Mouse (Mus musculus) adrenal gland, postnatal 25 days (tissue): ENCODE measurements at regions not wholly inside any gene's neighbourhood (a gene's known extent, or its start where the extent isn't known, plus 50 kb on each side); places are given as distances from the start of the nearest gene placed in this dataset.

Experiments used
- DNase-seq: peaks from one replicate; pipeline ENCODE4 v3.0.0; 2021; ENCODE audit warnings: mixed read lengths

GRCm38 (mm10) chr2:108913967-108914366 is 366.6 kb upstream of the Kif18a start:
- no peak for DNase-seq

DNA sequence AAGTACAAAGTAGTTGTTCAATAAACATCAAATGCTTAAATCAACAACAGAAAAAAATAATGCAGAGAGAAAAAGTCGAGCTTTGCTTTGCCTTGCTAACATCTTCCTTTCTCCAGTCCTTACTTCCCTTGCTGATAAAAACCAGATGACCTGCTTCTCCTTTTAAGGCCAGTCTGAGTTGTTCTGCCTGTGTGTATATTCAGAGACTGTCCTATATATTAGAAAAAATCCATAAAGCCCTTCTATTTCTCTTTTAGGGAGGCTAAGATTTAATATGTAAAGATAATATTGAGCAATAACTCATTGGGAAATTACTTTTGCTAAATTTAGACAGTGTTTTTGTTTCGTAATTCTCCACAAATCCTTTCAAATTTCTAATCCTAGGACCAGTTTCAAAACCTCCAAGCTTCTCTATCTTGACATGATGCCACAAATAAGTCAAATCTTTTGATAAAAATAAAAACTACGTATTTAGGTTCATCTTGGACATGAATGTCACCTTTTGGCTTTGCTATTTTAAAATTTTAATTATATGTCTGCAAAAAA is 361.0 kb upstream of the Kif18a start:
- DNase-seq: no peak

DNA sequence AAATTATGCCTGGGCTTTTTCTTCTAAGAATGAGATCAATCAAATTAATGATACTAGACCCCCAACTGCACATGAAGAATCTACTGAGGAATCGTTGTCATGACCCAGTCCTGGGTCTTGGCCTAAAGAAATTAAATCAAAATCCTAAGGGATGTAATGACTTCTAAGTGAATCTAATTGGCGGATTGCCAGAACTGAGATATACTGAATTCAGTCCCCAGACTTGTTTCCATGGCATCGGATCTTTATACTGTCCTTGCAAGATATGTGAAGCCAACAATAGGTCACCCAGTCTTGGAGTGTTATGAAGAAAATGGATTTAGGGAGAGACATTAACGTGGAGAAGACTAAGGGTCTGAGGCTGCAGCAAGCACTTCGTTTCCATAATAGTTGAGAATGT is 360.4 kb upstream of the Kif18a start:
- DNase-seq: no peak

DNA sequence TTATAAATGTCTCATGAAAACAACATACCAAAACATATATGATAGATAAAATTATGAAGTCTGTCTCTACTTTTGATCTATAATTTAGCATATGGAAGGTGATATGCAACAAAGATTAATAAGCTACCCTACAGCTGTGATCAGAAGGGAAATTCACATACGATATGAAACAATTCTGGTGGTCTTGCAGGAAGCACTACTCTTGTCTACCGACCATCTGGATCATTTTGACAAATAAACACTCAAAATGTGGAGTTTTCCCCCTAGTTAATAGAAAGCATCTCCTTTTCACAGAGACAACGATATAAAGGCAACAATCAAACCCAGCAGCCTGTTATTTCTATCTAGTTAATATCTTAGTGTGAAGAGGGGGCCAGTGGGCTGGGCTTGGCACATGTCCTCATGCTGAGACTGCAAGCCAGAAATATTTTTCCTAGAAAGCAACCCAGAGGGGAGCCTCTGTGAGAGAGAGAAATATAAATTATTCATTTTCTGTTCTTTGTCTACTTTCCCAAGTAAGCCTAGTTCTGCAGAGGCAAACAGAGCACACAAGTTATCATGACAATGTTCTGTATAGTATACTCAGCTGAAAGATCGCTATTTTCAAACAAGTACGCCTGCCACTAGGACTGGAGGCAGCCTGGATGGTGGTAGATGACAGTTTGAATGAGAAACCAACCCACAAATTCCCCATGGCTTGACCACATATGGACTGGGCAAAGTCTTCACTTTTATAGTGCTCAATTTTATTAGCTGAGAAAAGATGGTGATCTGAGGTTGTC is 344.4 kb upstream of the Kif18a start:
- DNase-seq: no peak

GRCm38 (mm10) chr2:108980921-108981320 is 299.6 kb upstream of the Kif18a start:
- no peak for DNase-seq

DNA sequence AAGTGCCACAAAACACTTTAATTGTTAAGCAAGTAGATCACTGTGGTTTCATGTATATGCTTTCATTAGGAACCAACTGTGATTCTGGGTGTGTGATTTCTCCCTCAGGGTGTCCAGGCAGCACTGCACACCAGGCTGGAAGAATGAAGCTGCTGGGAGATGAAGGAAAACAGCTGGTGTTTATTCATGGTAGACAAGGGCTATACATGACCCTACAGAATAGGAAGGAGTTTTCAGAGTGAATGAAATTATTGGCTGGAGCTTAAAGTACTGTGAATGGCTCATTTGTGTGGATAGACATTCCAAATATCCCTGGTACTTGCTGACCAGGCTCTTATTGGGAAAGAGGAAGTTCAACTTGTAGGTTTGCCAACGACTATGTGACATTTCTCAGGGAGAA is 264.3 kb upstream of the Kif18a start:
- DNase-seq: no peak

- no peak for DNase-seq
Observed at GRCm38 (mm10) chr2:109017018-109017707, 263.4 kb upstream of the Kif18a start.

GRCm38 (mm10) chr2:109038131-109038695 is 242.3 kb upstream of the Kif18a start:
- no peak for DNase-seq
